Mouse (Mus musculus) intestine, embryonic 15.5 days (tissue): ENCODE measurements around the gene Gsk3b. TPM values are rescaled to one million over a fixed set of nuclear protein-coding genes. Genes with fewer than 3 reads are reported as not detected.
A peak's percentile ranks its signal among the peaks of the same experiment; 100 is the strongest.
"Not testable (repeated sequence)": the region's sequence is repeated elsewhere in the genome, so short reads cannot be mapped to it uniquely, and the experiment has no call there.

Experiments used
- ATAC-seq: fragments of 200-750 bp; cut with Nextera tagmentation; 2 replicates; pipeline ENCODE4 v1.8.0; 2017; ENCODE audit warnings: moderate TSS enrichment, moderate library complexity
- H3K27ac ChIP-seq: fragments of 300-500 bp; sonication (generic); 2 replicates; pipeline ENCODE4 v1.5.1; 2015; ENCODE audit warnings: mild to moderate bottlenecking, inconsistent platforms
- H3K27me3 ChIP-seq: fragments of 300-500 bp; sonication (generic); replicated peaks from 2 replicates; pipeline ENCODE4 v1.6.1; 2015; ENCODE audit warnings: inconsistent platforms
- H3K36me3 ChIP-seq: fragments of 300-500 bp; sonication (generic); 2 replicates; pipeline ENCODE4 v1.6.1; 2015; ENCODE audit warnings: inconsistent platforms
- H3K4me1 ChIP-seq: fragments of 300-500 bp; sonication (generic); replicated peaks from 2 replicates; pipeline ENCODE4 v1.6.1; 2015; ENCODE audit warnings: inconsistent platforms
- H3K4me2 ChIP-seq: fragments of 300-500 bp; sonication (generic); replicated peaks from 2 replicates; pipeline ENCODE4 v1.6.1; 2015; ENCODE audit warnings: mild to moderate bottlenecking, inconsistent platforms
- H3K4me3 ChIP-seq: fragments of 300-500 bp; sonication (generic); replicated peaks from 2 replicates; pipeline ENCODE4 v1.5.1; 2015; ENCODE audit warnings: inconsistent platforms
- H3K9ac ChIP-seq: fragments of 300-500 bp; sonication (generic); 2 replicates; pipeline ENCODE4 v1.6.1; 2015; ENCODE audit warnings: inconsistent platforms
- H3K9me3 ChIP-seq: fragments of 300-500 bp; sonication (generic); 2 replicates; pipeline ENCODE4 v1.6.1; 2016; ENCODE audit warnings: inconsistent platforms
- WGBS: fragments of 180-500 bp; shearing (Covaris S2); methylation state at CpG from one replicate; pipeline ENCODE4 v1.1.7; 2015; 5-methylcytosine and 5-hydroxymethylcytosine counted together
- polyA plus RNA-seq: library from polyadenylated mRNA; unstranded; fragments of >200 nt; fragmentation: Nextera tagmentation; extraction: Ambion mirVana; gene quantifications from 2 replicates; pipeline ENCODE4 v1.2.1, GENCODE M21; 2015

Gsk3b gene
- polyA plus RNA-seq, 1 experiment from 2014 or later = 48.4 TPM

GRCm38 (mm10) chr16:38110575-38110974 is 21.8 kb downstream of the Gsk3b start:
- WGBS = 51% methylated on average over 5 of the region's 5 CpGs

DNA sequence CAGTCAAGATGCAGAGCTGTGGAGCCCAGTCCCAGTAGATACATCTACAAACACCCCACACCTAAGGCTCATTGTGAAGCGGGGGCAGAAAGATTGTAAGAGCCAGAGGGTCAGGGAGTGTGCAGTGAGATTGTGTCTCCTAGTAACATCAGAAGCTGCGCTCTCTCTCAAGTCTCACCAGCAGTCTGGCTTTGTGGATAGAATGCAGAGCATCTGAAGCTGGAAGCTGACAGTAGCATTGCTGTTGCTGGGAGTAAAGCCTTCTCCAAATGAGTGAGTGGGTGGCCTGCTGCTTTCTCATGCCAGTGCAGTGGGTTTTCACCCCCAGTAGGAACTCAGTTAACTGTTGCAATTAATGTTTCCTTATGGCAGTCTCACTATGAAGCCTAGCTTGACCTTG is 25.3 kb downstream of the Gsk3b start:
- Histone ChIP-seq H3K9me3 (no peaks in the 10 kb centered on the region), H3K36me3 (0 out of 2 replicates have a peak, but pooled peaks cover 3% of the 10 kb centered on the region), H3K4me2 (no peak overlapping the region), H3K9ac (no peak overlapping the region), H3K27ac (no peak overlapping the region), H3K4me1 (peaks cover 3% of the 10 kb centered on the region; the same call in 1 of the 2 replicates), H3K27me3 (no peaks in the 10 kb centered on the region), H3K4me3 (no peak overlapping the region)
- WGBS = 81% methylated on average over 2 of the region's 2 CpGs
- no peak for ATAC-seq

More at GRCm38 (mm10) chr16:38110575-38110974, 21.8 kb downstream of the Gsk3b start:
- Histone ChIP-seq H3K4me2 (no peak overlapping the region), H3K4me3 (no peak overlapping the region), H3K4me1 (peaks cover 3% of the 10 kb centered on the region; the same call in 1 of the 2 replicates), H3K9me3 (no peaks in the 10 kb centered on the region), H3K27me3 (no peaks in the 10 kb centered on the region), H3K27ac (no peak overlapping the region), H3K9ac (no peak overlapping the region), H3K36me3 (peaks cover 3% of the 10 kb centered on the region; the same call in 1 of the 2 replicates)
- ATAC-seq = no peak

DNA sequence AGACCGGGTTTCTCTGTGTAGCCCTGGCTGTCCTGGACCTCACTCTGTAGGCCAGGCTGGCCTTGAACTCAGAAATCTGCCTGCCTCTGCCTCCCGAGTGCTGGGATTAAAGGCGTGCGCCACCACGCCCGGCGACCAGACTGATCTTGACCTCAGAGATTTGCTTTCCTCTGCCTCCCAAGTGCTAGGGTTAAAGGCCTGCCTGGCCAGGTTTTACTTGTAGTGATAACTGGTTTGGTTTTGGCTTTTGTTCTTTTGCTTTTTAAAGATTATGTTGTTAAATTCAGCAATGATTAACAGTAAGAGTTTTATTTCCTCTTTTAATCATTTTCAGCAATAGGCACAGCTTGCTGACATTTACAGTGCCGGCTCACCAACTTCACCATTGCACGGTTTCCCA is 29.1 kb downstream of the Gsk3b start:
- H3K9ac ChIP-seq, H3K4me1 ChIP-seq, H3K4me2 ChIP-seq, H3K4me3 ChIP-seq, H3K27me3 ChIP-seq, H3K36me3 ChIP-seq, ATAC-seq, H3K27ac ChIP-seq, H3K9me3 ChIP-seq: not testable (repeated sequence)
- 89% methylated on average over 9 of the region's 9 CpGs for WGBS

GRCm38 (mm10) chr16:38118723-38119122 is 29.9 kb downstream of the Gsk3b start:
- WGBS = 83% methylated on average over 1 of the region's 1 CpGs
- no peak overlapping the region for H3K4me2 ChIP-seq
- H3K9me3 ChIP-seq = no peaks in the 10 kb centered on the region
- H3K9ac ChIP-seq = no peak overlapping the region
- H3K4me1 ChIP-seq = no peaks in the 10 kb centered on the region
- no peaks in the 10 kb centered on the region for H3K27me3 ChIP-seq
- no peak overlapping the region for H3K4me3 ChIP-seq
- H3K27ac ChIP-seq = no peak overlapping the region
- 0 out of 2 replicates have a peak, but pooled peaks cover 2% of the 10 kb centered on the region for H3K36me3 ChIP-seq
- ATAC-seq = no peak

DNA sequence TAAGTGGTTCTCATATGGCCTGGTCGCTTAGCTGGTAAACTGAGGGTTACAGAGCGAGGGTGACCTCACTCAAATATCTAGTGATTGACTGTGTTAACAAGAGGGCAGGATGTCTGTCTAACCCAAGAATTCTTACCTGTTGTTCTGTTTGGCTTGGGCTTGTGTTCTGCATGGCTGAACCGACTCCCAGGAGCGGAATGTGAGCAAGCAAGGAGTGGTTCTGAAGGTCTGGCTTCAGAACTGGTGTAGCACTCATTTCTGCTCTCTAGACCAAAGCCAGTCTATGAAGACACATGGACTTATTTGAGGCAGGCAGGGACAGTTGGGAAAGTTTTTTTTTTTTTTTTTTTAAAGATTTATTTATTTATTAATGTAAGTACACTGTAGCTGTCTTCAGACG is 30.5 kb downstream of the Gsk3b start:
- H3K4me1 ChIP-seq = no peaks in the 10 kb centered on the region
- no peak overlapping the region for H3K4me3 ChIP-seq
- H3K9ac ChIP-seq = no peak overlapping the region
- no peaks in the 10 kb centered on the region for H3K36me3 ChIP-seq
- H3K27ac ChIP-seq = no peak overlapping the region
- H3K4me2 ChIP-seq = no peak overlapping the region
- no peak for ATAC-seq
- no peaks in the 10 kb centered on the region for H3K27me3 ChIP-seq
- 84% methylated on average over 5 of the region's 5 CpGs for WGBS
- no peaks in the 10 kb centered on the region for H3K9me3 ChIP-seq

GRCm38 (mm10) chr16:38129171-38129570 is 40.4 kb downstream of the Gsk3b start:
- Histone ChIP-seq H3K27me3 (no peaks in the 10 kb centered on the region), H3K9ac (no peak overlapping the region), H3K4me2 (no peak overlapping the region), H3K9me3 (no peaks in the 10 kb centered on the region), H3K4me3 (no peak overlapping the region), H3K4me1 (peaks cover 9% of the 10 kb centered on the region), H3K36me3 (no peaks in the 10 kb centered on the region), H3K27ac (no peak overlapping the region)
- 87% methylated on average over 5 of the region's 5 CpGs for WGBS
- no peak for ATAC-seq

GRCm38 (mm10) chr16:38131041-38131440 is 42.2 kb downstream of the Gsk3b start:
- H3K36me3 ChIP-seq = no peaks in the 10 kb centered on the region
- no peak overlapping the region for H3K4me2 ChIP-seq
- no peak for ATAC-seq
- H3K4me3 ChIP-seq = no peak overlapping the region
- no peaks in the 10 kb centered on the region for H3K27me3 ChIP-seq
- H3K9me3 ChIP-seq = no peaks in the 10 kb centered on the region
- H3K27ac ChIP-seq = no peak overlapping the region
- no peak overlapping the region for H3K9ac ChIP-seq
- 75% methylated on average over 3 of the region's 3 CpGs for WGBS
- H3K4me1 ChIP-seq = peaks cover 9% of the 10 kb centered on the region

DNA sequence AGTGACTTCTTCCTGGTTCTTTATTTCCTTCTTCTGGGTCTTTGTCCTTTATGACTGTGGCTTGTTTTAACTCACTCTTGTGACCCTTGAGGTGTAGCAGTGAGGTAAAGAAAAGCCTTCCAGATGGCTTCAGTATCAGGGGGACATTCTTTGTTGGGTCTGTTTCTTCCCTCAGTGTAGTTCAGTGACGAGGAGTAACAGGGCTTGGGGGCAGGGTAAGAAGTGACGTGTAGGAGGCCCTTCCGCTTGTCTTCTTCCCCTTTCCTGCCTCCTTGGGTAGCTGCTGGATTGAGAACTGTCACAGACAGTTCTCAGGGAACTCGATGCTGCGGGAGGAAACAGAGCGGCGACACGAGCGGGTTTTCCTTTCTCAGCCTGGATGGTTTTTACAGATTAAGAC is 43.0 kb downstream of the Gsk3b start:
- no peak overlapping the region for H3K27ac ChIP-seq
- H3K9me3 ChIP-seq = no peaks in the 10 kb centered on the region
- H3K36me3 ChIP-seq = no peaks in the 10 kb centered on the region
- WGBS = 48% methylated on average over 9 of the region's 9 CpGs
- no peak overlapping the region for H3K4me3 ChIP-seq
- no peak for ATAC-seq
- H3K4me1 ChIP-seq = peaks cover 9% of the 10 kb centered on the region
- no peak overlapping the region for H3K4me2 ChIP-seq
- no peaks in the 10 kb centered on the region for H3K27me3 ChIP-seq
- no peak overlapping the region for H3K9ac ChIP-seq

- no peak overlapping the region for H3K4me2 ChIP-seq
- WGBS = 77% methylated on average over 7 of the region's 7 CpGs
- no peaks in the 10 kb centered on the region for H3K27me3 ChIP-seq
- no peak for ATAC-seq
- no peak overlapping the region for H3K27ac ChIP-seq
- H3K9ac ChIP-seq = no peak overlapping the region
- H3K4me1 ChIP-seq = peaks cover 9% of the 10 kb centered on the region
- H3K4me3 ChIP-seq = no peak overlapping the region
- H3K36me3 ChIP-seq = no peaks in the 10 kb centered on the region
- no peaks in the 10 kb centered on the region for H3K9me3 ChIP-seq
Observed at GRCm38 (mm10) chr16:38132210-38132609, 43.4 kb downstream of the Gsk3b start.

DNA sequence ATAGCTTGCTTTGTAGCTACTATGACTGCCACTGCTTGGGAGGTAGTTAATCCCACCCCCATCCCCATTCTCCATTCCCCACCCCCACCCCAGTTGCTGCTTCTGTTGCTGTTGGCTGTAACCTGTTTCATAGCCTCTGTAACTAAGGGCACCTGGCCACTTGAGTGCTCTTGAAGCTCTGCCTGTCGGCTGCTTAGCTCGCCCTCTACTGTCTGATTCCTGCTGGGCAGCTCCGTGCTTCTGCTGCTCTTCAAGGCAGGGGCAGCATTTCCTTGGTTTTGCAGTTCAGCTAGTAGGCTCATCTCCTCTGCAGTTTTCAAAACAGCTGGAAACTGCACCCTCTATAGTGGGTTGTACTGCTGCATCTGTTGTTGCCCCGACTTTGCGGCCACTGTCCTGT is 48.5 kb downstream of the Gsk3b start:
- peak; percentile 50; the same call in 1 of the 2 replicates for ATAC-seq
- Histone ChIP-seq H3K27me3 (no peaks in the 10 kb centered on the region), H3K9me3 (no peaks in the 10 kb centered on the region), H3K4me3 (no peak overlapping the region), H3K36me3 (no peaks in the 10 kb centered on the region), H3K27ac (no peak overlapping the region), H3K9ac (no peak overlapping the region), H3K4me2 (no peak overlapping the region), H3K4me1 (peaks cover 4% of the 10 kb centered on the region)
- WGBS = 61% methylated on average over 5 of the region's 5 CpGs

DNA sequence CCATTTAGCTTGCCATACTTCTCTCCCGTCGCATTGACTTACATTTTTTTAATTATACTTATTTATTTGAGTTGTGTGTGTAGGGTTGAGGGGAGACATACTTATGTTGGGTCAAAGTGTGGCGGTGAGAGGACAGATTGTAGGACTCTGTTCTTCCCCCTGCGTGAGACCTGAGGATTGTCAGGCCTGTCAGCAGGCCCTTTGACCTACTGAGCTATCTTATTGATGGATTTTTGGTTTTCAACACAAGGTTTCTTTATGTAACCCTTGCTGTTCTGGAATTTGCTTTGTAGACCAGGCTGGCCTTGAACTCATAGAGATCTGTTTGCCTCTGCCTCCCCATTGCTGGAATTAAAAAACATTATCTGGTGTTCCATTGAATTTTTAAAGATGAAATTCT is 56.1 kb downstream of the Gsk3b start:
- whole genome bisulfite sequencing = 79% methylated on average over 4 of the region's 4 CpGs

GRCm38 (mm10) chr16:38150555-38150954 is 61.8 kb downstream of the Gsk3b start:
- no peaks in the 10 kb centered on the region for H3K9me3 ChIP-seq
- H3K4me2 ChIP-seq = no peak overlapping the region

More for the DNA sequence above, 56.1 kb downstream of the Gsk3b start:
- Histone ChIP-seq H3K27me3 (no peaks in the 10 kb centered on the region), H3K27ac (no peak overlapping the region), H3K4me3 (no peak overlapping the region), H3K9ac (no peak overlapping the region), H3K36me3 (no peaks in the 10 kb centered on the region), H3K9me3 (no peaks in the 10 kb centered on the region), H3K4me2 (no peak overlapping the region), H3K4me1 (no peaks in the 10 kb centered on the region)
- no peak for ATAC-seq

GRCm38 (mm10) chr16:38157854-38158622 is 69.2 kb downstream of the Gsk3b start:
- 93% methylated on average over 7 of the region's 7 CpGs for WGBS

More at GRCm38 (mm10) chr16:38150555-38150954, 61.8 kb downstream of the Gsk3b start:
- ATAC-seq = no peak
- Histone ChIP-seq H3K4me3 (no peak overlapping the region), H3K27me3 (no peaks in the 10 kb centered on the region), H3K27ac (no peak overlapping the region), H3K9ac (no peak overlapping the region), H3K36me3 (0 out of 2 replicates have a peak, but pooled peaks cover 3% of the 10 kb centered on the region), H3K4me1 (no peaks in the 10 kb centered on the region)

More at GRCm38 (mm10) chr16:38157854-38158622, 69.2 kb downstream of the Gsk3b start:
- Histone ChIP-seq H3K27ac (no peak overlapping the region), H3K4me2 (no peak overlapping the region), H3K9ac (no peak overlapping the region), H3K4me3 (no peak overlapping the region), H3K27me3 (no peaks in the 10 kb centered on the region), H3K4me1 (no peaks in the 10 kb centered on the region), H3K9me3 (no peaks in the 10 kb centered on the region), H3K36me3 (no peaks in the 10 kb centered on the region)
- no peak for ATAC-seq
